Mouse (Mus musculus): ENCODE measurements around the gene Oxt. TPM values are rescaled to one million over a fixed set of nuclear protein-coding genes. Genes with fewer than 3 reads are reported as not detected.

The Oxt gene
- polyA plus RNA-seq, 1 experiment from 2014 or later: not detected

DNA sequence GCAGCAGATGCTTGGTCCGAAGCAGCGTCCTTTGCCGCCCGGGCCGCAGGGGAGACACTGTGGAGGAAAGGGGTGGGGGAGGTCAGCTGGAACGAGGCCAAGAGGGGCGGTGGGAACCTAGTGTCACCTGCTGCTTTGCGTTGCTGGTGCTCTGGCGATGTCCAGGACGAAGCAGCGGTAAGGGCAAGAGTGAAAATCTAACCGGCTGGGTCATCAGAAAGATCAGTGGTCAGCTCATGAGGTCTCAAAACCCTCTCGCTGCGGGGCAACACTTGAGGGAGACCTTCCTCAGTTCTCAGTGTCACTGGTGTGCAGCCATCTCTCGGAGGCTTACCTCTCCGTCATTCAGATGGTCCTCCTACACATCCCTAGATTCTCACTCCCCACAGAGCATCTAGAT, 5.2 kb downstream of the Oxt start:
- Histone ChIP-seq H3K9me3 (no peaks in the 10 kb centered on the region), H3K27me3 (replicated peaks) (peaks cover 67% of the 10 kb centered on the region), H3K36me3 (no peaks in the 10 kb centered on the region), H3K27ac (no peak overlapping the region), H3K9ac (no peak overlapping the region), H3K4me1 (peaks cover 27% of the 10 kb centered on the region), H3K4me2 (peak overlapping the region; percentile 51), H3K4me3 (replicated peaks) (peak overlapping the region; percentile 33)
- ATAC-seq (ENCODE audit: insufficient read depth, low FRiP score, low read depth): no peak
- WGBS: 2% methylated on average over 16 of the region's 16 CpGs

GRCm38 (mm10) chr2:130582552-130582951, 6.6 kb downstream of the Oxt start, which contains the start of gene Avp:
TSS of gene Avp (minus strand) at chr2:130582554.
- Histone ChIP-seq H3K27ac (no peak within 1 kb of the TSS), H3K9me3 (no peaks in the 10 kb centered on the region), H3K4me3 (replicated peaks) (no peak within 1 kb of the TSS; the same call in 1 of the 2 replicates), H3K36me3 (no peaks in the 10 kb centered on the region), H3K9ac (no peak within 1 kb of the TSS), H3K27me3 (replicated peaks) (peaks cover 54% of the 10 kb centered on the region), H3K4me2 (no peak within 1 kb of the TSS), H3K4me1 (peaks cover 16% of the 10 kb centered on the region)
- ATAC-seq (ENCODE audit: insufficient read depth, low FRiP score, low read depth): no peak
- WGBS: 27% methylated on average over 10 of the region's 10 CpGs

- peaks cover 40% of the 10 kb centered on the region for H3K27me3 ChIP-seq (replicated peaks)
- no peak overlapping the region for H3K4me3 ChIP-seq (replicated peaks)
- H3K9me3 ChIP-seq: no peaks in the 10 kb centered on the region
- no peak overlapping the region for H3K9ac ChIP-seq
- peaks cover 14% of the 10 kb centered on the region for H3K4me1 ChIP-seq
- no peak overlapping the region for H3K4me2 ChIP-seq
- H3K27ac ChIP-seq: no peak overlapping the region
- 72% methylated on average over 10 of the region's 10 CpGs for WGBS
- H3K36me3 ChIP-seq: no peaks in the 10 kb centered on the region
- no peak for ATAC-seq (ENCODE audit: insufficient read depth, low FRiP score, low read depth)
Measured at GRCm38 (mm10) chr2:130583902-130584560, 8.1 kb downstream of the Oxt start.

DNA sequence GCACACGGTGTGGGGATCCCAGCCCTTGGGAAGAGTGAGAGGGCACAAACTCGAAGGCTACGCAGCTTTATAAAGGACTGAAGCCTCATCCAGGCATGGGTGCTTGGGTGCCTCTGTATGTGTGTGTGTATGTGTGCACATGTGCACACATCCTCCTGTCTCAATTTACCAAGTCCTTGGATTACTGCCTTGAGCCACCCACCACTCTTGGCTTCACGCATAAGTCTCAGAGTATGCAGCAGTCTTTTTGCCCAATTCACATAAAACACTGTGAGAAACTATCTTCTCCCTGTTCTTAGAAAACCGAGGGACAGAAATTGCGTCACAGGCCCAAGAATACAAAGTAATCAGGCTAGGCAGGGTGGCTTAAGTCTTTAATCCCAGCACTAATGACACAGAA, 10.0 kb downstream of the Oxt start:
- H3K4me2 ChIP-seq: no peak overlapping the region
- H3K4me3 ChIP-seq (replicated peaks): no peak overlapping the region
- no peak overlapping the region for H3K27ac ChIP-seq

GRCm38 (mm10) chr2:130588373-130588772, 12.4 kb downstream of the Oxt start:
- no peak overlapping the region for H3K27ac ChIP-seq
- peaks cover 13% of the 10 kb centered on the region; the same call in 1 of the 2 replicates for H3K36me3 ChIP-seq
- H3K4me2 ChIP-seq: no peak overlapping the region
- no peaks in the 10 kb centered on the region for H3K27me3 ChIP-seq (replicated peaks)
- H3K4me1 ChIP-seq: no peaks in the 10 kb centered on the region
- WGBS: 70% methylated on average over 2 of the region's 2 CpGs
- ATAC-seq (ENCODE audit: insufficient read depth, low FRiP score, low read depth): no peak
- H3K9ac ChIP-seq: no peak overlapping the region
- no peaks in the 10 kb centered on the region for H3K9me3 ChIP-seq
- no peak overlapping the region for H3K4me3 ChIP-seq (replicated peaks)

More for the DNA sequence above, 10.0 kb downstream of the Oxt start:
- no peak for ATAC-seq (ENCODE audit: insufficient read depth, low FRiP score, low read depth)
- H3K27me3 ChIP-seq (replicated peaks): peaks cover 20% of the 10 kb centered on the region
- no peaks in the 10 kb centered on the region for H3K9me3 ChIP-seq
- peaks cover 7% of the 10 kb centered on the region; the same call in 1 of the 2 replicates for H3K36me3 ChIP-seq
- 78% methylated on average over 6 of the region's 6 CpGs for WGBS
- H3K4me1 ChIP-seq: peaks cover 2% of the 10 kb centered on the region; the same call in 1 of the 2 replicates
- H3K9ac ChIP-seq: no peak overlapping the region

DNA sequence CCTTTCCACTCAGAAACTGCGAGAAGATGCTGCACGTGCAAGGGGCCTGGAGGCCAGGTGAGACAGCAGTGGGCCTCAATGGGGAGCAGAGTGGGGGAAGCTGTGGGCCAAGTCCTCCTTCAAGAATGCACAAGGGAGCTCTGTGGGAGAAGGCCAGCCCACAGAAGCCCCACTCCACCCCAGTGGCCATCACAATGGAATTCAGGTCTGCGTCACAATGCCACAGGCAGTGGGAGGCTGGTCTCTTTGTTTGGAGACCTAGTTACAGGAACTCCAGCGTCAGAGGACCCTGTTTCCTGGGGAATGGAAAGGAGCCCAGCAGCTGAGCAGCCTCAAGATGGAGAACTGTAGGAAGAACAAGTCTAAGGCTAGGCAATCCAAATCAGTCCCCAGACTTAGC, 13.2 kb downstream of the Oxt start:
- Histone ChIP-seq H3K4me3 (replicated peaks) (no peak overlapping the region), H3K4me1 (no peaks in the 10 kb centered on the region), H3K36me3 (peaks cover 13% of the 10 kb centered on the region; the same call in 1 of the 2 replicates), H3K27me3 (replicated peaks) (no peaks in the 10 kb centered on the region), H3K27ac (no peak overlapping the region), H3K9ac (no peak overlapping the region), H3K9me3 (no peaks in the 10 kb centered on the region), H3K4me2 (no peak overlapping the region)
- ATAC-seq (ENCODE audit: insufficient read depth, low FRiP score, low read depth): no peak
- 62% methylated on average over 4 of the region's 4 CpGs for WGBS

DNA sequence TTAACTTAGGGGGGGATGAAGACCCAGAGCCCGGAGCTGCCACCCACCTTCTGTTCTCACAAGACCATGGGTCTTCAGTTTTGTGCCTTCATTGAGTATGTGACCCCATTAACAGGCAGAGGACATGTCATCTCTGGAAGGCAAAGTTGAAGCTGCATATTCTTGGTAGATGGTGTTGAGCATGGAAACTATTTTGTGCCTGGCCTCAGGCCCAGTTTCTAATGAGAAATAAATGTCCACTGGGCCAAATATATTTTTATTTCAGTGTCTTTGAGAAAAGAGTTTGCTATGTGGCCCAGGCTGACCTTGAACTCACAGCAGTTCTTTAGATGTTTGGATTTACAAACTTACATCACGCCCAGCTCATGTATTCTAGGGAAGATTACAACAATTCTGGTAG, 13.8 kb downstream of the Oxt start:
- no peak for ATAC-seq (ENCODE audit: insufficient read depth, low FRiP score, low read depth)
- 77% methylated on average over 2 of the region's 2 CpGs for WGBS
- no peaks in the 10 kb centered on the region for H3K27me3 ChIP-seq (replicated peaks)
- H3K4me2 ChIP-seq: no peak overlapping the region
- H3K9ac ChIP-seq: no peak overlapping the region
- H3K36me3 ChIP-seq: peaks cover 13% of the 10 kb centered on the region; the same call in 1 of the 2 replicates
- H3K27ac ChIP-seq: no peak overlapping the region
- no peaks in the 10 kb centered on the region for H3K4me1 ChIP-seq
- no peaks in the 10 kb centered on the region for H3K9me3 ChIP-seq
- H3K4me3 ChIP-seq (replicated peaks): no peak overlapping the region

DNA sequence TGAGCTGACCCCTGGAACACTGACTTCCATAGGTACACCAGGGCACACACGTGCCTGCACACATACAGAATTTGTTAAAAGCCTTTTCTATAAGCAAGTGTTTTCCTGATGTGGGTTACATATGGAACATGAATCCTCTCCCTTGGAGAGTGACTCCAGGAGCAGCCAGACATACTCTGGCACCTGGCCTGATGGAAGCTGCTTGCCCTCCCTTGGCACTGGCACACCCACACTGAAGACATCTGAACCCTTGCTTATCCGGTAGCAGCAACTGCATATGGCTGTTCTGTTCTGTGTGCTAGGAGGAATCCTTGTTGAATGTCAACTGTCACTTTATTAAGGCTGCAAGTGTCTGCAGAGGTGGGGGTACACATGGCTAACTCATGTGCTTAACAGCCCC, 15.0 kb downstream of the Oxt start:
- H3K36me3 ChIP-seq: peaks cover 17% of the 10 kb centered on the region; the same call in 1 of the 2 replicates
- no peak overlapping the region for H3K27ac ChIP-seq
- no peaks in the 10 kb centered on the region for H3K4me1 ChIP-seq
- 95% methylated on average over 2 of the region's 2 CpGs for WGBS
- no peak overlapping the region for H3K4me3 ChIP-seq (replicated peaks)
- H3K27me3 ChIP-seq (replicated peaks): no peaks in the 10 kb centered on the region
- H3K9me3 ChIP-seq: no peaks in the 10 kb centered on the region
- no peak overlapping the region for H3K9ac ChIP-seq
- no peak overlapping the region for H3K4me2 ChIP-seq
- no peak for ATAC-seq (ENCODE audit: insufficient read depth, low FRiP score, low read depth)

GRCm38 (mm10) chr2:130595596-130595995, 19.6 kb downstream of the Oxt start:
- WGBS: 83% methylated on average over 1 of the region's 1 CpGs
- peaks cover 37% of the 10 kb centered on the region for H3K36me3 ChIP-seq
- H3K4me3 ChIP-seq (replicated peaks): no peak overlapping the region
- H3K9me3 ChIP-seq: no peaks in the 10 kb centered on the region
- H3K27me3 ChIP-seq (replicated peaks): no peaks in the 10 kb centered on the region
- no peak overlapping the region for H3K27ac ChIP-seq
- no peak overlapping the region for H3K9ac ChIP-seq
- ATAC-seq (ENCODE audit: insufficient read depth, low FRiP score, low read depth): no peak
- no peaks in the 10 kb centered on the region for H3K4me1 ChIP-seq
- no peak overlapping the region for H3K4me2 ChIP-seq

DNA sequence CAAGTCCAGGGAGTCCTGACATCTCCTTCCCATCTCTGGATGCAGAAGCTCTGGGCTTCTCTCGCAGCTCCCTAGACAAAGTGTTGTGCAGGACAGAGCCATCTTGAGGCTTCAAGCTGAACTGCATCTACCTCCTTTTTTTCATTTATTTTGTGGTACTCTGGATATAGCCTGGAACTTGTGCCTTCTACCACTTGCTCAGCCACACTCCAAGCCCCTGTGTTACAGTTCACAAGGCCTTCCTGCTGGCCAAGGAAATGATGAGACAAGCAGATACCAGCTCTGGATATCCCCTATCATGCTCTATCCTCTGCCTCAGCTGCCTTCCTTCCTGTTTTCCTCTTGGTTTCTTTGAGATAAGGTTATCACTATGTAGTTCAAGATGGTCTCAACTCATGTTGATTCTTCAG, 21.6 kb downstream of the Oxt start:
- no peak overlapping the region for H3K4me3 ChIP-seq (replicated peaks)
- no peak overlapping the region for H3K27ac ChIP-seq
- H3K4me1 ChIP-seq: no peaks in the 10 kb centered on the region
- peaks cover 28% of the 10 kb centered on the region for H3K36me3 ChIP-seq
- no peak overlapping the region for H3K4me2 ChIP-seq
- H3K9me3 ChIP-seq: no peaks in the 10 kb centered on the region
- no peak overlapping the region for H3K9ac ChIP-seq
- ATAC-seq (ENCODE audit: insufficient read depth, low FRiP score, low read depth): no peak
- 10% methylated on average over 1 of the region's 1 CpGs for WGBS
- no peaks in the 10 kb centered on the region for H3K27me3 ChIP-seq (replicated peaks)

DNA sequence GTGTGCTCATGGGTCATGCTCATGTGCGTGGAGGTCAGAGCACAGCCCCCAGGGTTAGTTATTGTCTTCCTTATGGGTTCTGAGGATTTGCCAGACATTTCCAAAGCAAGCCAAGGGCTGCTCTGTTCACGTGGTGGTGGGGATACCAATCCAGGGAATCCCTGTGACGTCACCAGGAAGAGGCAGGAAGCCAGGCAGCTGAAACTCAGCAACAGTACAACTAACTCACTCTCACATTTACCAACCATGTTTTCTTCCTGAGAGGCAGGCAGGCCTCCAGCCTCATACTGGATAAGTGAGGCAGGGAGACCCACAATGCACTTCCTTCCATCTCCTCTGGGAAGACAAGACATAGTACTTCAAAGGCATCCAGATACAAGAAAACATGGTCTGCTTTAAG, 22.4 kb downstream of the Oxt start:
- Histone ChIP-seq H3K9me3 (no peaks in the 10 kb centered on the region), H3K27me3 (replicated peaks) (no peaks in the 10 kb centered on the region), H3K4me1 (no peaks in the 10 kb centered on the region), H3K9ac (no peak overlapping the region), H3K4me2 (no peak overlapping the region), H3K27ac (no peak overlapping the region), H3K36me3 (peaks cover 34% of the 10 kb centered on the region), H3K4me3 (replicated peaks) (no peak overlapping the region)
- no peak for ATAC-seq (ENCODE audit: insufficient read depth, low FRiP score, low read depth)
- 72% methylated on average over 3 of the region's 3 CpGs for WGBS

DNA sequence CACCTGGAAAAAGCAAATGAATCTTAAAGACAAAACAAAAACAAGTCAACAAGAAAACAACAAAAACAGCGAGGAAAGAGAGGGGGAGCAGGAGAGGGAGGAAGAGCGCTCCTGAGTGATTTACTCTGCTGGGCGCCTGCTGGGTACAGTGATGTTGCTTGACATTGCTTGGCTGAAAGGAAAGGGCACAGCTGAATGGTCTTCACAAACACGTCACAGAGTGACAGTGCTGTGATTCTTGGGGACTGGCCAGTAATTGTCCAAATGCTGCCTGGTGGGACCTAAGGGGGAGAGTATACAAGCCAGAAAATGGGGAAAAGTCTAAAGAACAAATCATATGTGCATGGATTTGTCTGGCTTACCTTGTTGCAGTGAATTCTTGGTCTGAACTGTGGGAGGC, 26.2 kb downstream of the Oxt start:
- 84% methylated on average over 4 of the region's 4 CpGs for WGBS
- ATAC-seq (ENCODE audit: insufficient read depth, low FRiP score, low read depth): no peak
- Histone ChIP-seq H3K4me3 (replicated peaks) (no peak overlapping the region), H3K36me3 (peaks cover 24% of the 10 kb centered on the region), H3K27ac (no peak overlapping the region), H3K9ac (no peak overlapping the region), H3K27me3 (replicated peaks) (no peaks in the 10 kb centered on the region), H3K9me3 (no peaks in the 10 kb centered on the region), H3K4me1 (no peaks in the 10 kb centered on the region), H3K4me2 (no peak overlapping the region)

- no peak overlapping the region for H3K4me3 ChIP-seq (replicated peaks)
- WGBS: 71% methylated on average over 3 of the region's 3 CpGs
Measured at GRCm38 (mm10) chr2:130613091-130613490, 37.1 kb downstream of the Oxt start.

More at GRCm38 (mm10) chr2:130613091-130613490, 37.1 kb downstream of the Oxt start:
- Histone ChIP-seq H3K27ac (no peak overlapping the region), H3K9me3 (no peaks in the 10 kb centered on the region), H3K4me1 (no peaks in the 10 kb centered on the region), H3K9ac (no peak overlapping the region), H3K27me3 (replicated peaks) (no peaks in the 10 kb centered on the region), H3K36me3 (peaks cover 23% of the 10 kb centered on the region), H3K4me2 (no peak overlapping the region)
- ATAC-seq (ENCODE audit: insufficient read depth, low FRiP score, low read depth): no peak
